Mouse (Mus musculus) erythroblast, adult 5-6 weeks (primary cell): ENCODE measurements around the gene Slc46a2. TPM values are rescaled to one million over a fixed set of nuclear protein-coding genes. Genes with fewer than 3 reads are reported as not detected.

Source experiments
- ATAC-seq: replicated peaks from 2 replicates; pipeline ENCODE4 v1.8.0; 2016; ENCODE audit warnings: moderate number of reproducible peaks, mild to moderate bottlenecking, moderate TSS enrichment, inconsistent platforms; ENCODE audit not compliant: poor library complexity, low FRiP score, severe bottlenecking
- total RNA-seq, 2 experiments: library from RNA; stranded (forward) in 1 of 2; stranded (reverse) in 1 of 2; fragments of 150-400 nt in 1 of 2; fragments of 200-764, 138-1000 nt in 1 of 2; gene quantifications; 2 replicates each; pipeline versions ENCODE4 v1.2.3 to v1.2.4; 2015 to 2017; ENCODE audit warnings: low replicate concordance in 2 of 2

Gene Slc46a2
- total RNA-seq, 2 experiments from 2014 or later, result not detected

DNA sequence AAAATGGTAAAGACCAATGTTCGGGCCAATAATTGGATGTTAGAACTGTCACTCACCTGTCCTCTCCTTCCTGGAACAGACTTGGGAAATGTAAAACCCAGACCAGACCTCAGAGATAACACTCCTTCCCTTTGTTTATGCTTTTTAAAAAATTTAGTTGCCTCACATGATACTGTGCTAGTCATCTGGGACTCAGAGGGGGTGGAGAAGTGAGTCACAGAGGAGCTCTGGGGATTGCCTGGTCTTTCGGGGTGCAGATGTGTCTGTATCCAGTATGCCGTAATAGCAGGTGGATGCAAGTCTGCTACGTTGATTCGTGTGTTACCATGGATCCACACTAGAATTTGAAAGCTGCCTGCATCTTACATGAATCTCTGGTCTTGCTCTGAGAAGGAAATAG, 22.1 kb downstream of the Slc46a2 start:
- no peak for ATAC-seq

- ATAC-seq, result no peak
These were observed 23.0 kb downstream of the Slc46a2 start for GRCm38 (mm10) chr4:59891723-59892416.

DNA sequence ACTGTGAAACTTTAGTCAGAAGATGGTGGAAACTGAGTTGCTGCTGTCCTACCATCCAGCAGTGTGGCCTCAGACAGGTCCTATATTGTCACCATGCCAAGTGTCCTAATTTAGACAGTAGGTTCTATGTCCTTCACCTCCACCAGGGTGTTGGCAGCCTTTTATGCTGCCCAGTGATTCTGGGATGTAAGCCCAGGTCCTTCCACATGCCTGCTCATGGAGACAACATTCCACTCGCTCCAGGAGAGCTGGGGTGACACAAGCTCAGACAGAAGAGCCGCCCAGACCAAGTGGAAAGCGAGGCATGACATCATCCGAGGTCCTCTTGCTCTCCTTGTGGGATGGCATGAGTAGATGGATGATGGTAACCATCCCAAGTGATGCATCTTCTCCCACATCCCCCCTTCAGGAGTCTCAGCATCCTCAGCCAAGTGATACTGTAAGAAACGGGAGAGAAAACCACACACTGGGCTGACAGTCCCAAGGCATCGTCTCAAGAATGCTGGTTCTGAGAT, 24.7 kb downstream of the Slc46a2 start:
- ATAC-seq, result no peak

- ATAC-seq, result no peak
These were observed 26.8 kb downstream of the Slc46a2 start for GRCm38 (mm10) chr4:59888014-59888413.

DNA sequence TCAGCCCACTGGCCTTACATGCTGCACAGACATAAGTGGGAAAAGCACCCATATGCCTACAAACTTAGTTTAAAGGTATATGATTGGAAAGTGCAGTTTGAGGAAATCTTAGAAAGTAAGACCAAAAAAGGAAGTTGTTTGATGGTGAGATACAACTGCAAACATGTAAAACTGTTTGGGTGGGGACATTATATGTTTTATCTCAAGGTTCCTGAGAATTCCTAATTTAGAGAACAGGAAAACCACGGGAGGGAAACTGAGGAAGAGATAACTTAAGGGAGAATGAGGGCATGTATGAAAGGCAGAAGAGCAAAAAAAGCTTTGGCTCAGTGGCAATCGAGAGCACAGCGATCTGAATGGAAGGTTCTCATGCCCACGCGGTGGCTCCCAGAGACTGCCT, 27.8 kb downstream of the Slc46a2 start:
- ATAC-seq, result no peak

DNA sequence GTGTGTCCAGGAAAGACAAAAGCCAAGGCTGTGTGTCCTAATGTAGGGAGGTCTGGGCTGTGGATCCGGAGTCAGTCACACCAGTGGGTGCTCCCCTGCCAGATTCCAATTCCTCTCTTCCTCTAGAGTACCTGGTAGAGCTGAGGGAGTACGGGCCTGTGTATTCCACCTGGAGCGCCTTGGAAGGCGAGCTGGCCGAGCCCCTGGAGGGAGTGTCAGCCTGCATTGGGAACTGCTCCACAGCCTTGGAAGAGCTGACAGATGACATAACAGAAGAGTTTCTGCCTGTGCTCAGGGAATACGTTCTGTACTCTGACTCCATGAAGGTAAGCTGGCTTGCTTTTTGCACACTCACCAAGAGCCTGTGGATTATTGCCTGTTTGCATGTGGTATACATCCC, 28.6 kb downstream of the Slc46a2 start:
- ATAC-seq, result no peak

DNA sequence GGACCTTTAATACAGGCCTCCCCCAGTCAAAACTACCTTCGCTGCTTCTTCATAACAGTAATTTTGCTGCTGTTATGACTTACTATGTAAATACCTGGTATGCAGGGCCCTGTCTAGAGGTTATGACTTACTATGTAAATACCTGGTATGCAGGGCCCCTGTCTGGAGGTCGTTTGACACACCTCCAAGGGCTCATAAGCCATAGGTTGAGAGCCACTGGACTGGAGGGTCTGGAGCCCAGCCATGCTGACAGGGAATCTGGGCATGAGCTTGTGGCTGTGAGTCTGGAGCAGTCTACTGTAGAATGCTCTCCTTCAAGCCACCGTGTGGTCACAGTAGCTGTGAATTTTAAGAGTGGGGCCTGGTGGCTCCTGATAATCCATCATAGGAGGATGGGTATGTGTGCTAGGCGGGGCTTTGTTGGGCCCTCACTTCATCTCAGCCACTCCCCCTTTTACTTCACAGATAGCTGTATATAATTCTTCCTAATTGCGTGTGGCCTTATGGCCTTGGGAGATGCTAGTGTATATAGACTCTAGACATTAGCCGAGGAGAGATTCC, 30.6 kb downstream of the Slc46a2 start:
- ATAC-seq, result no peak

DNA sequence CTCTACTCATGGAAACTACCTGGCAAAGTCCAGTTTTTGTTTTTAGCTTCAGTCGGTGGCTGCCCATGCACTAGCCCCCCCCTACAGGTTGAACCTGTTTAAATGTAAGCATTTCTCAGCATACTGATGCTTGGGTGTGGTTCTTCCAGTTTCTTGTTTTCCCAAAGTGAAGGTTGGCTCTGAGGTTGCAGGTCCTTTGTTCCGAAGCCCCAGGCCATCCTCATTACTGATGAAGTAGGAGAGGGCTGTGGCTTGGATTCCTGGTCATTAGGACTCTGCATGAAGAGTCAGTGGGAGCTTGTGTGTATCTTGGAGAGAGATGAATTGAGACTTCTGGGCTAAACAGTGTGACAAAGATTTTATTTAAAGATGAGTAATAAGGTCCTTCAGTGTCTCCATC, 33.6 kb downstream of the Slc46a2 start:
- no peak for ATAC-seq

DNA sequence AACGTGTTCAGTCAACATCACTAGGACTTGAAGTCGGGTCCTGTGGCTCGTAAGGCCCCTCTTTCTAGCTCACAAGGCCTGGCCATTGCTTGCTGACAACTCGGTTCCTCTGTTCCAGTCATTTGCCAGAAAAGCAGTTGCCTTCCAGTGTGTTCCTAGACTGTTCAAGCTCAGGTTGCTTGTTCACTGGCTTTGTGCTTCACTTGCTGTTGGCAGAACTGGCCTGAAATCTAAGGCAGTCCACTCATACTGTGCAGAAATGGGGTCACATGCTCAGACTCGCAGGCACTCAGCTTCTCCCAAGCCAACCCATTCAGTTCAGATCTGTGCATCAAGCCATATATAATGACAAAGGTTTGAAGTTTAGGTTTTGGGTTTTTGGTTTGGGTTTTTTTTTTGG, 34.1 kb downstream of the Slc46a2 start:
- ATAC-seq, result no peak

DNA sequence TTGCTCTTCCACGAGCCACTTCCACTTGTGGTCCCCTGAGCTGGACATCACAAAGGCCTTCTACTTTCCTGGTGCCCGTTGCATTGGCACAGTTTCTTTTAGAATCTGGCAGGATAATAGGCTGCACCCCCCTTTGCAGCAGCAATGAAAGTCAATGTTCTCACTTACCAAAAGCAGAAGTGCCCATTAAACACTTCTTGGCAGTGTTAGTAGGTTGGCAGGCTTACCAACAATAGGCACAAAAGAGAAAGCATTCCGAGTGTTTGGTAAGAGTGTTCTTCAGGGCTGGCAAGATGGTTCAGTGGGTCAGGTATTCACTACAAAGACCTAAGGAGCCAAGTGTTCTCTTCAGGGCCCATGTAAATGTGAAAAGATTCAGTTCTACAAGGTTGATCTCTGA, 35.4 kb downstream of the Slc46a2 start:
- no peak for ATAC-seq

- ATAC-seq, result no peak
These were observed 36.3 kb downstream of the Slc46a2 start for GRCm38 (mm10) chr4:59878595-59878994.

GRCm38 (mm10) chr4:59877025-59877424, 37.8 kb downstream of the Slc46a2 start:
- no peak for ATAC-seq

- no peak for ATAC-seq
These were observed 38.3 kb downstream of the Slc46a2 start for GRCm38 (mm10) chr4:59876570-59876969.

DNA sequence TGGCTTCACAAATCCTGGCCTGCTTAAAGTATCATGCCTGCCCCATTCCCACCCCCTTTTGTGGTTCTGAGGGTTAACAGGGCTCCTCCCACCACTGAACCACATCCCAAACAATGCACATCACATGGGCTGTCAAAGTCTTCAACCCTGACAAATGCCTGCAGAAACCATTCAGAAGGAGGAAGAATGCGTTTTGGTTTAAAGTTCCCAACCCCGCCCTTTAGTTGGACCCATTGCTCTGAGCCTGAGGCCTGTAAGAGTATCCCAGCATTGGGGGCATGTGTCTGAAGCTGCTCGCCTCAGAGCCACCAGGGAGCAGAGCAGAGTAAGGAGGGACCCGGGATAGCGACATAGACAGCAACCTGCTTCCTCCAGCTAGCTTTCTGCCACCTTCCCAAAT, 41.0 kb downstream of the Slc46a2 start:
- ATAC-seq, result no peak

DNA sequence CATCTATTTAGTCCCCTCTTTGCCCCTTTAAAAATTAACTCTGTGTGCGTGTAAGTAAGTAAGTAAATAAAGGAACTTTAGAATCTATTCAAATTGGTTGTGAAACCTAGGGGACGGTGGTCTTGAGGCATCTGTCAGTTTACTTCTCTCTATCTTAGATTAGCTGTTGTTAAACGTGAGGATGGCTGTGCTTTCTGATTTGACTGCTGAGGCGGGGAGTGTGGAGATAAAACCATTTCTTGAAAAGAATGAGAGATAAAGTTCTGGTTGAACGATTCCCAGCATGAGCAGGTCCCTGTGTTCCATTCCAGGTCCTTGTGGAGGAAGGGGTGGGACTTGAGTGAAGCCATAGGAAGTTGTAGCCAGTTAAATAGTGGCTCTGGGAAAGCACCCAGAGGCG, 41.6 kb downstream of the Slc46a2 start:
- no peak for ATAC-seq

DNA sequence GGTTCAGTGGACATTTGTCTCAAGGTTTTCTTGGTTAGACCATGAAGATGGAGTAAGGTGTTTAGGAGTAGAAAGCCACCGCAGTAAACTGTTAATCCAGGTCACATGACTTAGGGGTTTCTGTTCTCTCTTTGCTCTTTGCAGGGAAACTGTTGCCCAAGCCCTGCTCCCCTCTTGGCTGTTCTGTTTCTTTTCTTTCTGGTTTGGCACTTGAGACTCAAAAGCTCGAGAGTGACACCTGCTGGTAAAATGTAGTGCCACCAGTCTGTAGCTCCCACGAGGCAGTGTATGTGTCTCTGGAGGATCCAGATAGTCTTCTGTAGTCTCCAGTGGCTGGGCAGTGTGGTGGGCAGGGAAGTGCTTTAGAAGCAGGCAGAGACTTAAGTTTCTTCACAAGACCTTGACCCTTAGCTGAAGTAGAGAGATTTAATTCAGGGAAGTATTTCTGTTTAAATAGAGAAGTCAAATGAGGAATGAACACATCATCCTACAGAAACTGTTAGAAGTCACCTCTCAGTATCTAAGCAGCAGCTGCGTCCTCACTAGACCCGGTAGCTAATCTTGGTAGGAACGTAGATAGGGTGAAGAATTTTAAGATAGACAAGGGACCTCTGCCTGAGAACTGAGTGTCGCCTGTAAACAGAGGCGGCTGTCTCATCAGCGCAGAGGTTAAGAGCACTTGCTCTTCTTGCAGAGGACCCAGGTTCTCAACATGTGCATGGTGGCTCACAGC, 43.8 kb downstream of the Slc46a2 start:
- ATAC-seq, result peak; percentile 84

- ATAC-seq, result no peak
These were observed 44.4 kb downstream of the Slc46a2 start for GRCm38 (mm10) chr4:59870433-59870832.

DNA sequence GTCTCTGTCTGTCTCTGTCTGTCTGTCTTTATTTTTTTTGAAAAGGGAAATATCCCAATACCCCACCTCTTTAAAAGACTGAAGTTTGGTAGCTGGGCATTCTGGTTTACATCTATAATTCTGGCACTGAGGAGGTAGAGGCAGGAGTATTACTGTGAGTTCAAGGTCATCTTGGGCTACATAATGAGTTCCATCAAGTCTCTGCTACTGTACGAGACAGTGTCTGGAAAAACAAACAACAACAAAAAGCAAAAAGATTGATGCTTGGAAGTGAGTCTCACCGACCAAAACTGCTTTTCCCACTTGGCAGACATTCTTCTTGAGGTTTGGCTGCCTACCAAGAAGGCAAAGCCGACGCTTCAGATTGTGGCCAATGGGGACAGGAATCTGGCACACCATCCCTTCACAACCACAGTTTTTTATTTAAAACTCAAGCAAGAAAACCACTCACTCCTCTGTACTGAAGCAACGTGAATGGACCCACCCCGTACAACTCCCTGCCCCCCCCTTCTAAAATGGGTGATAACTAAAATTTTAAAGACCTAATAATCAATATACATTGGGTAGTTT, 45.3 kb downstream of the Slc46a2 start:
- no peak for ATAC-seq

DNA sequence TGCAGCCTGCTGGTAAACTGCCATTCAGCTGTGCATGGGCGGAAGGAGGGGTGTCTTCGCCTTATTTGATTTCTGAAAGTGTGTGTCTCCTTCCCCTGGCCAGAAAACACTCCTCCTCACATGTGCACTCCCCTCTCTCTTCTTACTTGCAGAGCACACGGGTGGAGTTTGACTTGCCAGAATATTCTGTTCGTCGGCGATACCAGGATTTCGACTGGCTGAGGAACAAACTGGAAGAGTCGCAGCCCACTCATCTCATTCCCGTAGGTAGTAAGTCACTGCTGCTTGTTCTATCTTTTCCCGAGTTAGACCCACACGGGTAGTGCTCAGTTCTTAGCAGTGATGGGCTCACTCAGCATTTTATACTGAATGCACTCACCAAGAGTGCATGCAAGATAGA, 46.8 kb downstream of the Slc46a2 start:
- ATAC-seq, result no peak

DNA sequence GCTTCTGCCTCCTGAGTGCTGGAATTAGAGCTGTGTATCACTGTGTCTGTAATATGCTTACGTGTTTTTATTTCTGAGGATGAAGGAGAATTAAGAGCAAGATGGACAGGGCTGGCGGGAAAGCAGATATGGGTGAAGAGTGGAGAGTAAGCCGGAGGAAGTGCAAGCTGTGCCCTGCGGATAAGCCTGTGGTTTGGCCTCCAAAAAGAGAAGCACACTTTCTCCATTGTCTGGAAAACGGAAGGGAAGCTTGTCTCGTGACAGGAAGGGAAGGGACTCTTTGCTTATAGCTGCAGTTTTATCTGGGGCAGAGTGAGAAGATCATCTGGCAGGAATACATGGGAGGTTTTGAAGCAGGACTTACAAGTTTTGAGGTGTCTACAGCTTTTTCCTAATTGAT, 51.0 kb downstream of the Slc46a2 start:
- no peak for ATAC-seq

- no peak for ATAC-seq
These were observed 52.5 kb downstream of the Slc46a2 start for GRCm38 (mm10) chr4:59862335-59862734.
